Mouse (Mus musculus): Measurements from ENCODE around the gene Rapgef1. TPM values are rescaled to one million over a fixed set of nuclear protein-coding genes. Genes with fewer than 3 reads are reported as not detected.
A peak's percentile ranks its signal among the peaks of the same experiment; 100 is the strongest.
"Not testable (repeated sequence)": the region's sequence is repeated elsewhere in the genome, so short reads cannot be mapped to it uniquely, and the experiment has no call there.

Rapgef1 gene
- polyA plus RNA-seq, 1 experiment: 132 TPM

GRCm38 (mm10) chr2:29627337-29627736 lies 7.8 kb downstream of the Rapgef1 start:
- H3K36me3 ChIP-seq (ENCODE audit: control insufficient read depth, insufficient read depth, low read length): no peaks in the 10 kb centered on the region
- H3K4me3 ChIP-seq (ENCODE audit: control insufficient read depth, insufficient read depth, low read length): no peak overlapping the region
- H3K27me3 ChIP-seq (ENCODE audit: control insufficient read depth, insufficient read depth, low read length): no peaks in the 10 kb centered on the region
- H3K4me1 ChIP-seq (replicated peaks; ENCODE audit: control insufficient read depth, insufficient read depth, low read length): peaks cover 84% of the 10 kb centered on the region
- DNase-seq: no peak
- no peak overlapping the region for H3K27ac ChIP-seq (ENCODE audit: control insufficient read depth, insufficient read depth, low read length)
- TF ChIP-seq POLR2A (IDR thresholded peaks at IDR 0.05; ENCODE audit: control insufficient read depth, extremely low read depth, insufficient read depth, low read length, poor library complexity) (no peak), CTCF (IDR thresholded peaks at IDR 0.05; ENCODE audit: borderline replicate concordance, control insufficient read depth, extremely low read depth, insufficient read depth, low read length, poor library complexity) (no peak)
- 96% methylated on average over 3 of the region's 3 CpGs for WGBS

- peak overlapping the region; percentile 87 for H3K27ac ChIP-seq (ENCODE audit: control insufficient read depth, insufficient read depth, low read length)
- WGBS: 31% methylated on average over 5 of the region's 5 CpGs
- no peak for DNase-seq
Measured at GRCm38 (mm10) chr2:29628186-29628585, 8.7 kb downstream of the Rapgef1 start.

GRCm38 (mm10) chr2:29628763-29629181 lies 9.3 kb downstream of the Rapgef1 start:
- Histone ChIP-seq H3K4me3 (ENCODE audit: control insufficient read depth, insufficient read depth, low read length) (no peak overlapping the region), H3K27ac (ENCODE audit: control insufficient read depth, insufficient read depth, low read length) (peak overlapping the region; percentile 87), H3K4me1 (replicated peaks; ENCODE audit: control insufficient read depth, insufficient read depth, low read length) (peaks cover 80% of the 10 kb centered on the region), H3K27me3 (ENCODE audit: control insufficient read depth, insufficient read depth, low read length) (no peaks in the 10 kb centered on the region; the same call in 1 of the 2 replicates), H3K36me3 (ENCODE audit: control insufficient read depth, insufficient read depth, low read length) (no peaks in the 10 kb centered on the region)
- DNase-seq: no peak
- no peak for TF ChIP-seq POLR2A (IDR thresholded peaks at IDR 0.05; ENCODE audit: control insufficient read depth, extremely low read depth, insufficient read depth, low read length, poor library complexity)
- TF ChIP-seq CTCF (IDR thresholded peaks at IDR 0.05; ENCODE audit: borderline replicate concordance, control insufficient read depth, extremely low read depth, insufficient read depth, low read length, poor library complexity): no peak
- 21% methylated on average over 5 of the region's 5 CpGs for WGBS

More at GRCm38 (mm10) chr2:29628186-29628585, 8.7 kb downstream of the Rapgef1 start:
- Histone ChIP-seq H3K27me3 (ENCODE audit: control insufficient read depth, insufficient read depth, low read length) (no peaks in the 10 kb centered on the region; the same call in 1 of the 2 replicates), H3K36me3 (ENCODE audit: control insufficient read depth, insufficient read depth, low read length) (no peaks in the 10 kb centered on the region), H3K4me3 (ENCODE audit: control insufficient read depth, insufficient read depth, low read length) (no peak overlapping the region), H3K4me1 (replicated peaks; ENCODE audit: control insufficient read depth, insufficient read depth, low read length) (peaks cover 82% of the 10 kb centered on the region)
- TF ChIP-seq POLR2A (IDR thresholded peaks at IDR 0.05; ENCODE audit: control insufficient read depth, extremely low read depth, insufficient read depth, low read length, poor library complexity): no peak
- no peak for TF ChIP-seq CTCF (IDR thresholded peaks at IDR 0.05; ENCODE audit: borderline replicate concordance, control insufficient read depth, extremely low read depth, insufficient read depth, low read length, poor library complexity)

DNA sequence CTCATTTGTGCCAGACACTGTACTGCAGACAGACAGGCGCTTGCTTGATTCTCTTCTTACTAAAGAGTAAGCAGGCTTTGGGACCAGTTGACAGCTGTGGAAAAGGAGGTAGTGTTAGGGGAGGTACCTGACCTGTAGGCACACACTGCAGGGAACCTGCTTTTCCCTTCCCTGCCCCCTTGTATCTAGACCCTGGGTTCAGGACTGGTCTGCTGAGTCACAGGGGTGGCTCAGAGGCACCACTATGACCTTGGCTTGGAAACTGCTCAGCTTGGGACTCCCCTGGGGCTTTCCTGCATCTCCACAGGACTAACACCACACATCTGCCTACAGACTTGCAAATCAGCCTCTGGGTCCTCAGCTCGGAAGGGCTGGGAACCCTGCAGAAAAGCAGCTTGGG lies 9.8 kb downstream of the Rapgef1 start:
- Histone ChIP-seq H3K27ac (ENCODE audit: control insufficient read depth, insufficient read depth, low read length) (peak overlapping the region; percentile 87), H3K4me1 (replicated peaks; ENCODE audit: control insufficient read depth, insufficient read depth, low read length) (peaks cover 78% of the 10 kb centered on the region), H3K4me3 (ENCODE audit: control insufficient read depth, insufficient read depth, low read length) (no peak overlapping the region), H3K27me3 (ENCODE audit: control insufficient read depth, insufficient read depth, low read length) (no peaks in the 10 kb centered on the region; the same call in 1 of the 2 replicates), H3K36me3 (ENCODE audit: control insufficient read depth, insufficient read depth, low read length) (no peaks in the 10 kb centered on the region)
- no peak for DNase-seq
- TF ChIP-seq POLR2A (IDR thresholded peaks at IDR 0.05; ENCODE audit: control insufficient read depth, extremely low read depth, insufficient read depth, low read length, poor library complexity): no peak
- no peak for TF ChIP-seq CTCF (IDR thresholded peaks at IDR 0.05; ENCODE audit: borderline replicate concordance, control insufficient read depth, extremely low read depth, insufficient read depth, low read length, poor library complexity)
- WGBS: 67% methylated on average over 2 of the region's 2 CpGs

GRCm38 (mm10) chr2:29630141-29630771 lies 10.7 kb downstream of the Rapgef1 start:
- WGBS: 92% methylated on average over 10 of the region's 10 CpGs
- no peaks in the 10 kb centered on the region; the same call in 1 of the 2 replicates for H3K27me3 ChIP-seq (ENCODE audit: control insufficient read depth, insufficient read depth, low read length)
- H3K4me3 ChIP-seq (ENCODE audit: control insufficient read depth, insufficient read depth, low read length): no peak overlapping the region
- H3K4me1 ChIP-seq (replicated peaks; ENCODE audit: control insufficient read depth, insufficient read depth, low read length): peaks cover 71% of the 10 kb centered on the region
- no peak for DNase-seq
- no peak overlapping the region for H3K27ac ChIP-seq (ENCODE audit: control insufficient read depth, insufficient read depth, low read length)
- TF ChIP-seq POLR2A (IDR thresholded peaks at IDR 0.05; ENCODE audit: control insufficient read depth, extremely low read depth, insufficient read depth, low read length, poor library complexity) (no peak), CTCF (IDR thresholded peaks at IDR 0.05; ENCODE audit: borderline replicate concordance, control insufficient read depth, extremely low read depth, insufficient read depth, low read length, poor library complexity) (no peak)
- no peaks in the 10 kb centered on the region for H3K36me3 ChIP-seq (ENCODE audit: control insufficient read depth, insufficient read depth, low read length)

DNA sequence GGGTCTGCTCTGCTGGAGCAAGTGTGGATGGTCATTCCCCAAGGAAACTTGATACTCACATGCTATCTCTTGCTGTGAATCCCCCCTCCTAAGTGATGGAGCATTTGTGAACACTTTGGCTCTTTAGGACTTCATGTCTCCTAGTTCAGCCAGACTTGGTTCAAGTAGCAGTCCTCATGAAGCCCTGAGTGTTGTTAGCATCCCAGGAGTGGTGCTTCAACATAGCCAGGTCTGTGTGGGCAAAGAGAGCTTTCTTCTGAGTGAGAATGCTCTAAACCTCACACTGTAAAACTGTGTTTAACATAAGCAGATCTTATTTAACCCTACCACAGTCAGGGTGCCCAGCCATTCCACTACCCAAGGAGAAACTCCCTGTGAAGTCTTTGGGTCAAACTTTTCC lies 11.5 kb downstream of the Rapgef1 start:
- no peak overlapping the region for H3K27ac ChIP-seq (ENCODE audit: control insufficient read depth, insufficient read depth, low read length)
- H3K27me3 ChIP-seq (ENCODE audit: control insufficient read depth, insufficient read depth, low read length): no peaks in the 10 kb centered on the region; the same call in 1 of the 2 replicates
- H3K36me3 ChIP-seq (ENCODE audit: control insufficient read depth, insufficient read depth, low read length): no peaks in the 10 kb centered on the region
- DNase-seq: no peak
- peaks cover 66% of the 10 kb centered on the region for H3K4me1 ChIP-seq (replicated peaks; ENCODE audit: control insufficient read depth, insufficient read depth, low read length)
- H3K4me3 ChIP-seq (ENCODE audit: control insufficient read depth, insufficient read depth, low read length): no peak overlapping the region
- no peak for TF ChIP-seq CTCF (IDR thresholded peaks at IDR 0.05; ENCODE audit: borderline replicate concordance, control insufficient read depth, extremely low read depth, insufficient read depth, low read length, poor library complexity)
- TF ChIP-seq POLR2A (IDR thresholded peaks at IDR 0.05; ENCODE audit: control insufficient read depth, extremely low read depth, insufficient read depth, low read length, poor library complexity): no peak

GRCm38 (mm10) chr2:29631564-29632167 lies 12.1 kb downstream of the Rapgef1 start:
- H3K4me3 ChIP-seq (ENCODE audit: control insufficient read depth, insufficient read depth, low read length); H3K36me3 ChIP-seq (ENCODE audit: control insufficient read depth, insufficient read depth, low read length); DNase-seq; H3K27me3 ChIP-seq (ENCODE audit: control insufficient read depth, insufficient read depth, low read length); H3K27ac ChIP-seq (ENCODE audit: control insufficient read depth, insufficient read depth, low read length): not testable (repeated sequence)
- WGBS: 56% methylated on average over 12 of the region's 12 CpGs
- peaks cover 68% of the 10 kb centered on the region for H3K4me1 ChIP-seq (replicated peaks; ENCODE audit: control insufficient read depth, insufficient read depth, low read length)

Data from thymus, adult 2 months (tissue).